In genomic region chr14:34208651-34209050, GRCm38 (mm10) we compare ENCODE assay signal across 9 mouse cellular contexts. TPM values are rescaled to one million over a fixed set of nuclear protein-coding genes. Genes with fewer than 3 reads are reported as not detected.
DNase-seq lines count a peak whose midpoint lies in the region; ATAC-seq and TF ChIP-seq lines count a peak whose summit lies in the region.
"Had no signal": no experiment of that assay in that cellular context is flagged by ENCODE, and none has a peak within 500 bp of the region (broad histone marks: within the 10 kb centered on the region; RNA-seq: fewer than 3 reads in every experiment).

No protein-coding gene starts in this region.

- no peaks in the 10 kb centered on the region for H3K4me1 ChIP-seq in cerebellum, adult 2 months (ENCODE audit: control insufficient read depth, insufficient read depth, low read length)

- no peaks in the 10 kb centered on the region for H3K27me3 ChIP-seq in cerebellum, adult 2 months (ENCODE audit: control insufficient read depth, insufficient read depth, low read length)

- TF ChIP-seq POLR2A in cerebellum, adult 2 months (IDR thresholded peaks at IDR 0.05; ENCODE audit: borderline replicate concordance, insufficient read depth, low read length), result no peak

- no peak overlapping the region for H3K27ac ChIP-seq in cerebellum, adult 2 months (ENCODE audit: insufficient read depth, low read length)

- WGBS in cerebellum, adult 2 months, result 51% methylated on average over 2 of the region's 2 CpGs

- no peak for ATAC-seq in granulocyte monocyte progenitor cell, adult 5-6 weeks (replicated peaks; ENCODE audit: poor library complexity, severe bottlenecking)

- no peak overlapping the region for H3K4me3 ChIP-seq in cerebellum, adult 2 months (replicated peaks; ENCODE audit: insufficient read depth, low read depth, low read length)

- peak; percentile 44; the same call in 1 of the 2 replicates for TF ChIP-seq CTCF in cerebellum, adult 2 months (IDR thresholded peaks at IDR 0.05; ENCODE audit: borderline replicate concordance, insufficient read depth, low read depth, low read length)

- DNase-seq in cerebellum, adult 2 months, result peak in 1 of 2 experiments; percentile 26
- no peak for DNase-seq in cerebellum, adult 11-12 months
- peak; percentile 25 to 80 for DNase-seq in left cerebral cortex, adult 18-20 months (ENCODE audit: low spot score in 2 of 2)
- no peak for DNase-seq in left cerebral cortex, adult 8-10 months (ENCODE audit: low spot score in 2 of 2)
- DNase-seq in ZHBTc4 (ENCODE audit: low read depth, low spot score), result peak; percentile 56
- peak; percentile 66 for DNase-seq in heart, postnatal 4 days
- peak; percentile 43 for DNase-seq in retina, postnatal 1 day

RNA-seq across cellular contexts. Expression of gene Gprin2, which starts 7.2 kb away (rescaled TPM):
- 1.5 and 1.6 TPM in 2 replicates for polyA plus RNA-seq in cerebellum, adult 2 months (2012; rRNA removed)
- 1 to 10 TPM; 3.1 to 3.7 TPM for total RNA-seq in left cerebral cortex, adult 18-20 months (2021)
- 1 to 10 TPM; 2.9 to 3.5 (median 3.2) TPM for total RNA-seq in left cerebral cortex, adult 8-10 months (2022)
- under 1 TPM; 0.25 to 0.29 TPM for total RNA-seq in heart, postnatal 4 days (2021)
- not detected in 2 replicates for total RNA-seq in granulocyte monocyte progenitor cell, adult 5-6 weeks (2014; fragmentation: Nextera tagmentation)
- total RNA-seq in granulocyte monocyte progenitor cell, adult 5-6 weeks (2017), result not detected in 2 replicates

RNA-seq across cellular contexts. Expression of gene Syt15, which starts 10.7 kb away (rescaled TPM):
- polyA plus RNA-seq in cerebellum, adult 2 months (2012; rRNA removed), result 0.56 and 0.92 TPM in 2 replicates
- under 1 TPM; 0.37 to 0.66 TPM for total RNA-seq in left cerebral cortex, adult 18-20 months (2021)
- under 1 TPM; 0.33 to 0.80 (median 0.52) TPM for total RNA-seq in left cerebral cortex, adult 8-10 months (2022)
- 1 to 10 TPM; 1.1 to 1.2 TPM for total RNA-seq in heart, postnatal 4 days (2021)
- total RNA-seq in granulocyte monocyte progenitor cell, adult 5-6 weeks (2014; fragmentation: Nextera tagmentation), result not detected in 2 replicates
- total RNA-seq in granulocyte monocyte progenitor cell, adult 5-6 weeks (2017), result not detected in 2 replicates

RNA-seq across cellular contexts. Expression of gene Npy4r, which starts 56.4 kb away (rescaled TPM):
- polyA plus RNA-seq in cerebellum, adult 2 months (2012; rRNA removed), result 0.05 and 0.18 TPM in 2 replicates
- not detected for total RNA-seq in left cerebral cortex, adult 18-20 months (2021)
- not detected for total RNA-seq in left cerebral cortex, adult 8-10 months (2022)
- total RNA-seq in heart, postnatal 4 days (2021), result not detected
- total RNA-seq in granulocyte monocyte progenitor cell, adult 5-6 weeks (2014; fragmentation: Nextera tagmentation), result not detected in 2 replicates
- total RNA-seq in granulocyte monocyte progenitor cell, adult 5-6 weeks (2017), result not detected in 2 replicates
- polyA plus RNA-seq: liver, embryonic 16.5 days had no signal

Comparison
In these comparisons a context has a peak if more than half of its experiments do, and no peak if none do; other contexts are left out.
1. DNase-seq: peak in left cerebral cortex, adult 18-20 months (2 of 2), ZHBTc4 (single experiment), heart, postnatal 4 days (single experiment) and retina, postnatal 1 day (single experiment); none in cerebellum, adult 11-12 months (single experiment) and left cerebral cortex, adult 8-10 months (0 of 2).